Mouse (Mus musculus): ENCODE results near the gene Arglu1.

GRCm38 (mm10) chr8:8648686-8649085, 41.6 kb downstream of the Arglu1 start:
- TF ChIP-seq CTCF (conservative IDR thresholded peaks at IDR 0.05; ENCODE audit: low read length) (no peak), NANOG (IDR thresholded peaks at IDR 0.05; ENCODE audit: borderline replicate concordance, low read length) (no peak)

Measured in E14TG2a.4 (cell line).